Mouse (Mus musculus) liver, embryonic 16.5 days (tissue): ENCODE measurements around the gene Rab11fip4. TPM values are rescaled to one million over a fixed set of nuclear protein-coding genes. Genes with fewer than 3 reads are reported as not detected.

Source experiments
- ATAC-seq: fragments of 200-750 bp; cut with Nextera tagmentation; 2 replicates; pipeline ENCODE4 v1.8.0; 2017; ENCODE audit warnings: low read depth, mild to moderate bottlenecking, moderate number of reproducible peaks, moderate library complexity
- H3K27ac ChIP-seq: fragments of 300-500 bp; sonication (generic); 2 replicates; pipeline ENCODE4 v1.5.1; 2014; ENCODE audit warnings: mild to moderate bottlenecking, low read length
- H3K27me3 ChIP-seq: fragments of 300-500 bp; sonication (generic); 2 replicates; pipeline ENCODE4 v1.6.1; 2014; ENCODE audit warnings: low read depth, low read length, mixed read lengths; ENCODE audit not compliant: control insufficient read depth, insufficient read depth
- H3K36me3 ChIP-seq: fragments of 300-500 bp; sonication (generic); 2 replicates; pipeline ENCODE4 v1.6.1; 2014; ENCODE audit warnings: mild to moderate bottlenecking; ENCODE audit not compliant: control insufficient read depth, insufficient read depth
- H3K4me1 ChIP-seq: fragments of 300-500 bp; sonication (generic); 2 replicates; pipeline ENCODE4 v1.6.1; 2014; ENCODE audit warnings: low read depth, low read length, mixed read lengths; ENCODE audit not compliant: control insufficient read depth
- H3K4me2 ChIP-seq: fragments of 300-500 bp; sonication (generic); 2 replicates; pipeline ENCODE4 v1.6.1; 2014; ENCODE audit warnings: low read depth, low read length, mixed read lengths
- H3K4me3 ChIP-seq: fragments of 300-500 bp; sonication (generic); 2 replicates; pipeline ENCODE4 v1.5.1; 2014; ENCODE audit warnings: low read depth, mild to moderate bottlenecking, low read length
- H3K9ac ChIP-seq: fragments of 300-500 bp; sonication (generic); 2 replicates; pipeline ENCODE4 v1.6.1; 2014; ENCODE audit warnings: low read depth, low read length
- H3K9me3 ChIP-seq: fragments of 300-500 bp; sonication (generic); replicated peaks from 2 replicates; pipeline ENCODE4 v1.6.1; 2016; ENCODE audit warnings: low read length; ENCODE audit not compliant: control insufficient read depth
- WGBS: fragments of 180-500 bp; shearing (Covaris S2); extraction: QIAGEN DNeasy Blood & Tissue Kit; methylation state at CpG from one replicate; pipeline ENCODE4 v1.1.7; 2014; ENCODE audit not compliant: insufficient replicate concordance; 5-methylcytosine and 5-hydroxymethylcytosine counted together
- polyA plus RNA-seq: library from polyadenylated mRNA; unstranded; fragments of >200 nt; fragmentation: Nextera tagmentation; extraction: Ambion mirVana; gene quantifications from 2 replicates; pipeline ENCODE4 v1.2.1, GENCODE M21; 2015

Gene Rab11fip4
- polyA plus RNA-seq: 1.1 and 1.3 TPM in 2 replicates

DNA sequence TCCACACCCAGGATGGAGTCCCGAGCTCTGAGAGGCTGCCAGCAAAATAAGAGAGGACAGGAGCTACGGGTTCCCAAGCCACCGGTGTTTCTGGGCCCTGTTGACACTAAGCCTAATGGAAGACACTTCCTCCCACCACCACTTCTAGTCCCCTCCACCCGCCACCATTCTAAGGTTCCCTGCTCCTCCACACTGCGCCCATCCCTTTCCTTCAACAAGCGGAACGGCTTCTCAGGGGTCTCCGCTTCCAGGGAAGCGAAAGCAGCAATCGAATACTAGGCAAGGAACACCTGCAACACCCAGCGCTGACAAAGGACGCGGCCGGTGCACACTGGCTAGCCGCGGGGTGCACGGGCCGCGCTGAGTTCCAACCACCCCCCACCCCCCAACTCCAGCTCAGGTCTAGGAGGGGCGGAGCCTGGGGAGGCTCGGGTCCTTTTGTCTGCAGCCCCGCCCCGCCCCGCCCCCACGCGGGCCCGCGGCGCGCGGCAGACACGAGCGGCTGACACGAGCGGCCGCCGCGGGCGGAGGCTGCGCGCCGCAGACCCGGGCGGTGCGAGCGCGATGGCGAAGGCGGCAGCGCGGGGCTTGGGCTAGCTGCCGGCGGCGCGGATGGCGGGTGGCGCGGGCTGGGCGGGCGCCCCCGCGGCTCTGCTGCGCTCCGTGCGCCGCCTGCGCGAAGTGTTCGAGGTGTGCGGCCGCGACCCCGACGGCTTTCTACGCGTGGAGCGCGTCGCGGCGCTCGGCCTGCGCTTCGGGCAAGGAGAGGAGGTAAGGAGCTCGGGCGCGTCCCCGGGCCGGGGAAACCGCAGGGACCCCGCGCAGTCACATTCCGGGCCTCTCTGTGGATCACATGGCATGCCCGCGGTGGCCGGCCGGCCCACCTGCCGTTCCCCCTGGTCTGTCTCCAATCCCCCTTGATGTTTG is at the start of gene Rab11fip4:
TSS of gene Rab11fip4 (plus strand) at position 549 of the 927 bp plus-strand sequence.
- 1% methylated on average over 56 of the region's 98 CpGs for WGBS
- peak within 1 kb of the TSS; percentile 63 for H3K4me2 ChIP-seq
- no peak within 1 kb of the TSS for H3K27ac ChIP-seq
- no peak within 1 kb of the TSS for H3K9ac ChIP-seq
- no peaks in the 10 kb centered on the region; the same call in 1 of the 2 replicates for H3K4me1 ChIP-seq
- no peaks in the 10 kb centered on the region for H3K36me3 ChIP-seq
- peaks cover 52% of the 10 kb centered on the region for H3K27me3 ChIP-seq
- ATAC-seq: no peak
- peak within 1 kb of the TSS; percentile 52 for H3K4me3 ChIP-seq
- H3K9me3 ChIP-seq: no peaks in the 10 kb centered on the region

GRCm38 (mm10) chr11:79552622-79553021 is 38.4 kb upstream of the Rab11fip4 start:
- no peak overlapping the region for H3K4me3 ChIP-seq
- H3K4me2 ChIP-seq: no peak overlapping the region
- H3K4me1 ChIP-seq: peaks cover 2% of the 10 kb centered on the region
- no peak overlapping the region for H3K9ac ChIP-seq
- H3K9me3 ChIP-seq: no peaks in the 10 kb centered on the region
- ATAC-seq: no peak
- no peaks in the 10 kb centered on the region for H3K27me3 ChIP-seq
- H3K36me3 ChIP-seq: peaks cover 7% of the 10 kb centered on the region
- WGBS: 13% methylated on average over 1 of the region's 1 CpGs
- no peak overlapping the region for H3K27ac ChIP-seq

GRCm38 (mm10) chr11:79560536-79560935 is 30.5 kb upstream of the Rab11fip4 start:
- 70% methylated on average over 4 of the region's 4 CpGs for WGBS
- H3K9ac ChIP-seq: no peak overlapping the region
- no peaks in the 10 kb centered on the region for H3K9me3 ChIP-seq
- peaks cover 3% of the 10 kb centered on the region for H3K36me3 ChIP-seq
- no peaks in the 10 kb centered on the region for H3K4me1 ChIP-seq
- H3K4me2 ChIP-seq: no peak overlapping the region
- no peak overlapping the region for H3K27ac ChIP-seq
- H3K4me3 ChIP-seq: no peak overlapping the region
- H3K27me3 ChIP-seq: no peaks in the 10 kb centered on the region
- ATAC-seq: no peak

- Histone ChIP-seq H3K4me3 (no peak overlapping the region), H3K9ac (no peak overlapping the region), H3K27ac (no peak overlapping the region), H3K9me3 (no peaks in the 10 kb centered on the region), H3K27me3 (no peaks in the 10 kb centered on the region), H3K36me3 (peaks cover 12% of the 10 kb centered on the region), H3K4me2 (no peak overlapping the region), H3K4me1 (no peaks in the 10 kb centered on the region)
- 70% methylated on average over 7 of the region's 7 CpGs for WGBS
- no peak for ATAC-seq
Measured at GRCm38 (mm10) chr11:79563493-79563892, 27.5 kb upstream of the Rab11fip4 start.

GRCm38 (mm10) chr11:79566947-79567346 is 24.1 kb upstream of the Rab11fip4 start:
- Histone ChIP-seq H3K27ac (no peak overlapping the region), H3K27me3 (no peaks in the 10 kb centered on the region), H3K36me3 (peaks cover 12% of the 10 kb centered on the region), H3K4me3 (no peak overlapping the region), H3K9me3 (no peaks in the 10 kb centered on the region), H3K9ac (no peak overlapping the region), H3K4me1 (no peaks in the 10 kb centered on the region), H3K4me2 (no peak overlapping the region)
- 47% methylated on average over 1 of the region's 1 CpGs for WGBS
- no peak for ATAC-seq

DNA sequence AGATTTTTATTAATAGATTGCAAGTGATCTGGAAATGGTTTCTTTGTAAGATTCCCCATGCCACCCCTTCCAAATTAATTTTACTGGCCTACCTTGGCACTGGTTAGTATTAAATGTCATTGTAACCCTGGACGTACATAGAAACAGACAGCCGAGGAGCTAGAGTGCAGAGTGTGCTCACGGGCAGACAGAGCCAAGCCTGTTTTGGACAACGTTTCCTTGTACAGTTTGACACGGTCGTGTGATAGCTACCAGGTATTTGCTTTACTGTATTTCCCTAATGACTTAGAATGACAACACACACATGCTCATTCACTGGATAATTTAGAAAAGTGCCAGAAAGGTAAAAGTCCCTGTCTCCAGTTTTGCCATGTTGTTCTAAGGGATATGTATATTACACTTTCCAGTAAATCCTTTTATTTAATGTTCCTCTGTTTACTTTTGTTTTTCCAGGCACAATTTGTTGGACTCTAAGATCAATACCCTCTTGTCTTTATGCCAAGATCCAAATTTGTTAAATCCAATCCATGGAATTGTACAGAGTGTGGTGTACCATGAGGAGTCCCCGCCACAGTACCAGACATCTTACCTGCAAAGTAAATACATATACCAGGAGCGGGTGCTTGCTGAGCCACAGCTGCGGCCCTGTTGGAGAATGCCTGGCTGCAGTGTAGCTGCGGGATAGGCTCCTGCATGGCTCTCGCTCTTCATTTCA is 22.7 kb upstream of the Rab11fip4 start:
- Histone ChIP-seq H3K9ac (no peak overlapping the region), H3K4me2 (no peak overlapping the region), H3K9me3 (no peaks in the 10 kb centered on the region), H3K27ac (no peak overlapping the region), H3K4me3 (no peak overlapping the region), H3K4me1 (no peaks in the 10 kb centered on the region), H3K36me3 (peaks cover 12% of the 10 kb centered on the region), H3K27me3 (no peaks in the 10 kb centered on the region)
- ATAC-seq: peak; percentile 58
- WGBS: 72% methylated on average over 11 of the region's 11 CpGs

- WGBS: 67% methylated on average over 2 of the region's 2 CpGs
- H3K36me3 ChIP-seq: peaks cover 11% of the 10 kb centered on the region
Measured at GRCm38 (mm10) chr11:79570319-79570718, 20.7 kb upstream of the Rab11fip4 start.

GRCm38 (mm10) chr11:79573836-79574235 is 17.2 kb upstream of the Rab11fip4 start:
- Histone ChIP-seq H3K27ac (no peak overlapping the region), H3K27me3 (no peaks in the 10 kb centered on the region), H3K4me2 (no peak overlapping the region), H3K9me3 (no peaks in the 10 kb centered on the region), H3K9ac (no peak overlapping the region), H3K4me3 (no peak overlapping the region), H3K36me3 (no peaks in the 10 kb centered on the region), H3K4me1 (no peaks in the 10 kb centered on the region; the same call in 1 of the 2 replicates)
- 67% methylated on average over 3 of the region's 3 CpGs for WGBS
- no peak for ATAC-seq

More at GRCm38 (mm10) chr11:79570319-79570718, 20.7 kb upstream of the Rab11fip4 start:
- Histone ChIP-seq H3K9ac (no peak overlapping the region), H3K27ac (no peak overlapping the region), H3K27me3 (no peaks in the 10 kb centered on the region), H3K9me3 (no peaks in the 10 kb centered on the region), H3K4me2 (no peak overlapping the region), H3K4me1 (no peaks in the 10 kb centered on the region), H3K4me3 (no peak overlapping the region)
- ATAC-seq: no peak
